Mouse (Mus musculus) bone marrow macrophage, adult 2 months (primary cell): ENCODE results near the gene Gm4969.

Source experiments
- CTCF ChIP-seq: IDR thresholded peaks from 2 replicates; pipeline ENCODE4 v1.5.1; 2012; ENCODE audit warnings: low read depth, mild to moderate bottlenecking, low read length, moderate library complexity
- POLR2A ChIP-seq: IDR thresholded peaks from 2 replicates; pipeline ENCODE4 v1.6.1; 2012; ENCODE audit warnings: mild to moderate bottlenecking, low read depth, low read length, borderline replicate concordance

GRCm38 (mm10) chr7:19136168-19136567 lies 18.0 kb upstream of the Gm4969 start:
- no peak for TF ChIP-seq CTCF
- TF ChIP-seq POLR2A: no peak
